ENCODE assay signal across 17 mouse cellular contexts in the genomic region with DNA sequence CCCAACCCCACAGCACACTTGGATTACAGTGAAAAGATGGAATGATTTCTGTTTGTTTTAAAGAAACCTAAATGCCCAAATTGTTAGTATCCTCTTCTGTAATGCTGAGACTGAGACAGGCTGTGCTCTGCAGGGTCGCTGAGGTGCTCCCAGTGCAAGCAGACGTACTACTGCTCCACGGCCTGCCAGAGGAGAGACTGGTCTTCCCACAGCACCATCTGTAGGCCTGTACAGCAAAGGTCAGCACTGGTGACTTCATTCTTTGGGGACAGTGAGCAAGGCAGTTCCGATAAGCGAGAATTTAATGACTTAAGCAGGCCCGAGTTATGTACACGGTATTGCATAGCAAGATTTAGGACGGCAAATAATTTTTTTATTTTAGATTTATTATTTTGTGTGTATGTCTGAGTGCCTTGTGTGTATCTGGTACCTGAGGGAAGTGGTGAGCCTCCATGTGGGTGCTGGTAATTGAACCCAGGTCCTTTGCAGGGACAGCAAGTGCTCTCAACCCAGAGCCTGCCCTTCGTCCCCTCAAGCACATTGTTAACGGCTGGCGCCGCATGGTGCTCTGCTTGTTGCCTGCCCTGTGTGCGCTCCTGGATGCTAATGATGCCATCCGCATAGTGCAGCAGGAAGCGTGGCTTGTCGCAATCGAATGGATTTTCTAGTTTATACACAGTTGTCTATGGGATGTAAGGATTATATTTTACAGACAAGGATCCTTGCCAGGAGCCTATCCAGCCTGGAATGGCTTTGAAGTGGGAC. TPM values are rescaled to one million over a fixed set of nuclear protein-coding genes. Genes with fewer than 3 reads are reported as not detected.
DNase-seq lines count a peak whose midpoint lies in the region; ATAC-seq and TF ChIP-seq lines count a peak whose summit lies in the region.
"Had no signal": no experiment of that assay in that cellular context is flagged by ENCODE, and none has a peak within 500 bp of the region (broad histone marks: within the 10 kb centered on the region; RNA-seq: fewer than 3 reads in every experiment).

No protein-coding gene starts in this region.

- H3K9me3 ChIP-seq in forebrain, embryonic 10.5 days, result no peaks in the 10 kb centered on the region
- no peaks in the 10 kb centered on the region for H3K9me3 ChIP-seq in forebrain, embryonic 11.5 days (ENCODE audit: control insufficient read depth, low read length)
- no peaks in the 10 kb centered on the region for H3K9me3 ChIP-seq in kidney, postnatal 0 days (replicated peaks; ENCODE audit: low read length)
- H3K9me3 ChIP-seq in embryonic facial prominence, embryonic 11.5 days (replicated peaks; ENCODE audit: control insufficient read depth, low read length), result no peaks in the 10 kb centered on the region
- no peaks in the 10 kb centered on the region for H3K9me3 ChIP-seq in limb, embryonic 12.5 days
- H3K9me3 ChIP-seq: embryonic facial prominence, embryonic 15.5 days; heart, embryonic 15.5 days; midbrain, embryonic 12.5 days had no signal

- no peak for DNase-seq in forebrain, embryonic 10.5 days (ENCODE audit: extremely low spot score, low spot score)
- no peak for DNase-seq in forebrain, embryonic 11.5 days (ENCODE audit: low spot score)
- DNase-seq in kidney, postnatal 0 days (ENCODE audit: low spot score), result no peak
- DNase-seq in kidney, adult 8-10 months, result no peak
- DNase-seq in embryonic facial prominence, embryonic 11.5 days (ENCODE audit: low spot score), result peak; percentile 45
- no peak for DNase-seq in spleen, postnatal 10 days (ENCODE audit: low spot score in 2 of 2)
- DNase-seq in Muller cell, postnatal 12 days (ENCODE audit: inconsistent ontology term), result no peak
- DNase-seq: cerebellum, adult 8-10 months; kidney, postnatal 14 days; layer of hippocampus, postnatal 36 days; liver; lung, postnatal 14 days had no signal

- ATAC-seq in forebrain, embryonic 11.5 days (replicated peaks; ENCODE audit: low FRiP score), result no peak
- no peak for ATAC-seq in kidney, postnatal 0 days (replicated peaks; ENCODE audit: low FRiP score, low read depth)
- ATAC-seq in embryonic facial prominence, embryonic 11.5 days (replicated peaks; ENCODE audit: insufficient number of reproducible peaks, low FRiP score, low TSS enrichment, low read depth), result no peak
- ATAC-seq in limb, embryonic 12.5 days (ENCODE audit: insufficient number of reproducible peaks, insufficient read depth, low FRiP score, low TSS enrichment, low read depth), result peak; percentile 75; the same call in 1 of the 2 replicates

- WGBS in forebrain, embryonic 10.5 days, result 83% methylated on average over 17 of the region's 17 CpGs
- 75% methylated on average over 17 of the region's 17 CpGs for WGBS in forebrain, embryonic 11.5 days
- WGBS in kidney, postnatal 0 days, result 71% methylated on average over 17 of the region's 17 CpGs
- WGBS in embryonic facial prominence, embryonic 11.5 days, result 67% methylated on average over 17 of the region's 17 CpGs
- 33% methylated on average over 17 of the region's 17 CpGs for WGBS in limb, embryonic 12.5 days

- 0 out of 2 replicates have a peak overlapping the region, but pooled peaks have one; percentile 16 for H3K27ac ChIP-seq in forebrain, embryonic 10.5 days
- H3K27ac ChIP-seq in forebrain, embryonic 11.5 days (ENCODE audit: low read depth, low read length), result no peak overlapping the region
- H3K27ac ChIP-seq in kidney, postnatal 0 days, result no peak overlapping the region
- H3K27ac ChIP-seq in embryonic facial prominence, embryonic 11.5 days (replicated peaks; ENCODE audit: low read depth, low read length), result no peak overlapping the region
- H3K27ac ChIP-seq in limb, embryonic 12.5 days, result peak overlapping the region; percentile 75
- H3K27ac ChIP-seq: embryonic facial prominence, embryonic 15.5 days; heart, embryonic 15.5 days; midbrain, embryonic 12.5 days had no signal

- peaks cover 16% of the 10 kb centered on the region for H3K4me1 ChIP-seq in forebrain, embryonic 10.5 days
- no peaks in the 10 kb centered on the region for H3K4me1 ChIP-seq in forebrain, embryonic 11.5 days (replicated peaks; ENCODE audit: control insufficient read depth, insufficient read depth, low read length)
- no peaks in the 10 kb centered on the region for H3K4me1 ChIP-seq in kidney, postnatal 0 days (replicated peaks; ENCODE audit: insufficient read depth, low read length)
- H3K4me1 ChIP-seq in embryonic facial prominence, embryonic 11.5 days (ENCODE audit: control insufficient read depth, insufficient read depth, low read length), result no peaks in the 10 kb centered on the region
- peaks cover 19% of the 10 kb centered on the region for H3K4me1 ChIP-seq in limb, embryonic 12.5 days (replicated peaks)

- no peak overlapping the region for H3K4me3 ChIP-seq in forebrain, embryonic 10.5 days
- no peak overlapping the region for H3K4me3 ChIP-seq in forebrain, embryonic 11.5 days (ENCODE audit: low read depth, low read length)
- H3K4me3 ChIP-seq in kidney, postnatal 0 days (replicated peaks; ENCODE audit: low read depth, low read length), result no peak overlapping the region
- no peak overlapping the region for H3K4me3 ChIP-seq in embryonic facial prominence, embryonic 11.5 days (ENCODE audit: low read depth, low read length)
- H3K4me3 ChIP-seq in limb, embryonic 12.5 days (replicated peaks), result no peak overlapping the region
- H3K4me3 ChIP-seq: embryonic facial prominence, embryonic 15.5 days; heart, embryonic 15.5 days; midbrain, embryonic 12.5 days had no signal

- H3K36me3 ChIP-seq in forebrain, embryonic 10.5 days (replicated peaks), result no peaks in the 10 kb centered on the region
- no peaks in the 10 kb centered on the region for H3K36me3 ChIP-seq in forebrain, embryonic 11.5 days (ENCODE audit: control insufficient read depth, insufficient read depth, low read length)
- no peaks in the 10 kb centered on the region for H3K36me3 ChIP-seq in kidney, postnatal 0 days (ENCODE audit: insufficient read depth, low read length)
- H3K36me3 ChIP-seq in embryonic facial prominence, embryonic 11.5 days (replicated peaks; ENCODE audit: control insufficient read depth, insufficient read depth, low read depth, low read length), result no peaks in the 10 kb centered on the region
- no peaks in the 10 kb centered on the region for H3K36me3 ChIP-seq in limb, embryonic 12.5 days
- H3K36me3 ChIP-seq: embryonic facial prominence, embryonic 15.5 days; heart, embryonic 15.5 days; midbrain, embryonic 12.5 days had no signal

- H3K4me2 ChIP-seq in forebrain, embryonic 11.5 days (ENCODE audit: low read depth, low read length, severe bottlenecking), result no peak overlapping the region
- no peak overlapping the region for H3K4me2 ChIP-seq in kidney, postnatal 0 days (ENCODE audit: low read length)
- no peak overlapping the region for H3K4me2 ChIP-seq in embryonic facial prominence, embryonic 11.5 days (ENCODE audit: low read depth, low read length)
- 0 out of 2 replicates have a peak overlapping the region, but pooled peaks have one; percentile 17 for H3K4me2 ChIP-seq in limb, embryonic 12.5 days
- H3K4me2 ChIP-seq: embryonic facial prominence, embryonic 15.5 days; heart, embryonic 15.5 days; midbrain, embryonic 12.5 days had no signal

- H3K27me3 ChIP-seq in forebrain, embryonic 10.5 days (ENCODE audit: poor library complexity, severe bottlenecking), result no peaks in the 10 kb centered on the region
- H3K27me3 ChIP-seq in forebrain, embryonic 11.5 days (ENCODE audit: control insufficient read depth, insufficient read depth, low read length), result no peaks in the 10 kb centered on the region
- H3K27me3 ChIP-seq in kidney, postnatal 0 days (ENCODE audit: insufficient read depth, low read length), result no peaks in the 10 kb centered on the region
- no peaks in the 10 kb centered on the region for H3K27me3 ChIP-seq in embryonic facial prominence, embryonic 11.5 days (ENCODE audit: control insufficient read depth, insufficient read depth, low read length)
- H3K27me3 ChIP-seq in limb, embryonic 12.5 days, result peaks cover 31% of the 10 kb centered on the region
- H3K27me3 ChIP-seq: embryonic facial prominence, embryonic 15.5 days; heart, embryonic 15.5 days; midbrain, embryonic 12.5 days had no signal

- no peak overlapping the region; the same call in 1 of the 2 replicates for H3K9ac ChIP-seq in forebrain, embryonic 11.5 days (ENCODE audit: low read length)
- H3K9ac ChIP-seq in kidney, postnatal 0 days (ENCODE audit: low read depth, low read length), result no peak overlapping the region
- no peak overlapping the region for H3K9ac ChIP-seq in embryonic facial prominence, embryonic 11.5 days (replicated peaks; ENCODE audit: low read length)
- H3K9ac ChIP-seq in limb, embryonic 12.5 days (replicated peaks), result no peak overlapping the region
- H3K9ac ChIP-seq: embryonic facial prominence, embryonic 15.5 days; heart, embryonic 15.5 days; midbrain, embryonic 12.5 days had no signal

- TF ChIP-seq CTCF in kidney, postnatal 0 days (IDR thresholded peaks at IDR 0.05; ENCODE audit: low read depth), result peak; percentile 18; the same call in 1 of the 2 replicates

RNA-seq across cellular contexts. Expression of gene Tdrd1, which starts 13.1 kb away (rescaled TPM):
- polyA plus RNA-seq in forebrain, embryonic 10.5 days (2016; fragmentation: Nextera tagmentation; extraction: Ambion mirVana), result 0.48 and 0.49 TPM in 2 replicates
- polyA plus RNA-seq in forebrain, embryonic 11.5 days (2014; fragmentation: Nextera tagmentation; extraction: Ambion mirVana), result 0.43 and 0.45 TPM in 2 replicates
- polyA plus RNA-seq in kidney, postnatal 0 days (2015; fragmentation: Nextera tagmentation; extraction: Ambion mirVana), result 0.48 and 0.58 TPM in 2 replicates
- polyA plus RNA-seq in embryonic facial prominence, embryonic 11.5 days (2014; fragmentation: Nextera tagmentation; extraction: Ambion mirVana), result 0.93 and 0.98 TPM in 2 replicates
- polyA plus RNA-seq in limb, embryonic 12.5 days (2016; fragmentation: Nextera tagmentation; extraction: Ambion mirVana), result 1.8 and 2.3 TPM in 2 replicates
- polyA plus RNA-seq: spleen, adult 2 months had no signal

RNA-seq across cellular contexts. Expression of gene Ccdc186, which starts 17.1 kb away (rescaled TPM):
- polyA plus RNA-seq in forebrain, embryonic 10.5 days (2016; fragmentation: Nextera tagmentation; extraction: Ambion mirVana), result 14.2 and 14.4 TPM in 2 replicates
- polyA plus RNA-seq in forebrain, embryonic 11.5 days (2014; fragmentation: Nextera tagmentation; extraction: Ambion mirVana), result 17.7 and 20.1 TPM in 2 replicates
- polyA plus RNA-seq in kidney, postnatal 0 days (2015; fragmentation: Nextera tagmentation; extraction: Ambion mirVana), result 20.3 TPM in 2 replicates
- polyA plus RNA-seq in embryonic facial prominence, embryonic 11.5 days (2014; fragmentation: Nextera tagmentation; extraction: Ambion mirVana), result 16.2 and 21.4 TPM in 2 replicates
- polyA plus RNA-seq in limb, embryonic 12.5 days (2016; fragmentation: Nextera tagmentation; extraction: Ambion mirVana), result 24.7 and 28.9 TPM in 2 replicates

RNA-seq across cellular contexts. Expression of gene Vwa2, which starts 34.9 kb away (rescaled TPM):
- polyA plus RNA-seq in forebrain, embryonic 10.5 days (2016; fragmentation: Nextera tagmentation; extraction: Ambion mirVana), result 1.7 and 2.6 TPM in 2 replicates
- 0.99 and 1.1 TPM in 2 replicates for polyA plus RNA-seq in forebrain, embryonic 11.5 days (2014; fragmentation: Nextera tagmentation; extraction: Ambion mirVana)
- 18.3 and 18.5 TPM in 2 replicates for polyA plus RNA-seq in kidney, postnatal 0 days (2015; fragmentation: Nextera tagmentation; extraction: Ambion mirVana)
- 2.7 and 3.3 TPM in 2 replicates for polyA plus RNA-seq in embryonic facial prominence, embryonic 11.5 days (2014; fragmentation: Nextera tagmentation; extraction: Ambion mirVana)
- 7.5 and 7.8 TPM in 2 replicates for polyA plus RNA-seq in limb, embryonic 12.5 days (2016; fragmentation: Nextera tagmentation; extraction: Ambion mirVana)

Comparison
In these comparisons a context has a peak if more than half of its experiments do, and no peak if none do; other contexts are left out.
1. H3K27ac ChIP-seq: peak in forebrain, embryonic 10.5 days (single experiment) and limb, embryonic 12.5 days (single experiment); none in forebrain, embryonic 11.5 days (single experiment), kidney, postnatal 0 days (single experiment) and embryonic facial prominence, embryonic 11.5 days (single experiment).